Mouse (Mus musculus): ENCODE data around the gene Msrb2.

DNA sequence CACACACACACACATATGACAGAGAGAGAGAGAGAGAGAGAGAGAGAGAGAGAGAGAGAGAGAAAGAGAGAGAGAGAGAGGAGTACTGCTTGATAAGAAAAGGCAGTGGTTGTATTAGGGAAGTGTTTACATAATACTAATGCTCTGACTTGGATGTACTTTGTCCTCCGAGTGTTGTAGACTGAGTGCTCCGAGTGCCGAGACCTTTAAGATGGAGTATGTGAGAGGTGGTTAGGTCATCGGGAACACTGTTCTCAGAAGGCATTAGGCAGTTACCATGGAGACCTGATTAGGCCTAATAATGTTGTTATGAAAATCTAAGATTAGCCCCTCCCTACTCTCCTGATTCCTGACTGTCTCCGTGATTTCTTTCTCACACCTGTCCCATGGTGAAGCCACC lies 21.1 kb upstream of the Msrb2 start:
- TF ChIP-seq CTCF (IDR thresholded peaks at IDR 0.05; ENCODE audit: low read depth, low read length) (no peak), GATA1 (IDR thresholded peaks at IDR 0.05; ENCODE audit: borderline replicate concordance, low read length) (no peak)

Measured in G1E (cell line).